Mouse (Mus musculus) heart, postnatal 0 days (tissue): Measurements from ENCODE around the gene Cgrrf1.

Source experiments
- CTCF ChIP-seq: IDR thresholded peaks from 2 replicates; pipeline ENCODE4 v1.5.1; 2016; ENCODE audit warnings: antibody characterized with exemption, control low read depth, low read depth
- EP300 ChIP-seq: IDR thresholded peaks from 2 replicates; pipeline ENCODE4 v1.6.1; 2016; ENCODE audit warnings: antibody characterized with exemption, low read depth

DNA sequence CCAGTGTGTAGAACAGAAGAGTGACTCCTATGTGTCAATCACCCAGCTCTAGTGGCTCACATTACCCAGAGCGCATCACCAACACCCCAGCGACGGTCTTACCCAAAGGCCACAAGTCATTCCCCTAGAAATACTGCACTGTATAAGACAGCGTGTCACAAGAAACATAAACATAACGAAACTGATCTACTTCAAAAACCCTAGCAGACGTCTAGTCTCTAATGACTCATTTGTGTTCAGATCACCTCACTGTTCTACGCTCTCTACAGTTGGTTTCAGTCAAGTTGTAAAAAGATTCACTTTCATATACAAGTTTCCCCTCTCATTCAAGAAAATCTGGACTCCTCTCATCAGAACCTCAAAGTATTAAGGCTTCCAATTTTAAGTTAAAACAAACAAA, 13.2 kb upstream of the Cgrrf1 start:
- TF ChIP-seq EP300 (no peak), CTCF (no peak)
